Mouse (Mus musculus) hindbrain, embryonic 13.5 days (tissue): ENCODE measurements around the gene Slc4a4. TPM values are rescaled to one million over a fixed set of nuclear protein-coding genes. Genes with fewer than 3 reads are reported as not detected.

Experiments used
- ATAC-seq: fragments of 200-750 bp; cut with Nextera tagmentation; 2 replicates; pipeline ENCODE4 v1.8.0; 2017; ENCODE audit warnings: moderate TSS enrichment; ENCODE audit not compliant: low FRiP score
- H3K27ac ChIP-seq: fragments of 300-500 bp; sonication (generic); 2 replicates; pipeline ENCODE4 v1.5.1; 2015; ENCODE audit warnings: inconsistent platforms, mild to moderate bottlenecking, moderate library complexity
- H3K27me3 ChIP-seq: fragments of 300-500 bp; sonication (generic); 2 replicates; pipeline ENCODE4 v1.6.1; 2015; ENCODE audit warnings: mild to moderate bottlenecking, inconsistent platforms
- H3K36me3 ChIP-seq: fragments of 300-500 bp; sonication (generic); 2 replicates; pipeline ENCODE4 v1.6.1; 2015; ENCODE audit warnings: mild to moderate bottlenecking, inconsistent platforms
- H3K4me1 ChIP-seq: fragments of 300-500 bp; sonication (generic); replicated peaks from 2 replicates; pipeline ENCODE4 v1.6.1; 2015; ENCODE audit warnings: inconsistent platforms
- H3K4me2 ChIP-seq: fragments of 300-500 bp; sonication (generic); 2 replicates; pipeline ENCODE4 v1.6.1; 2015; ENCODE audit warnings: inconsistent platforms, mild to moderate bottlenecking, moderate library complexity
- H3K4me3 ChIP-seq: fragments of 300-500 bp; sonication (generic); 2 replicates; pipeline ENCODE4 v1.5.1; 2015; ENCODE audit warnings: mild to moderate bottlenecking, inconsistent platforms
- H3K9ac ChIP-seq: fragments of 300-500 bp; sonication (generic); 2 replicates; pipeline ENCODE4 v1.6.1; 2015; ENCODE audit warnings: mild to moderate bottlenecking, inconsistent platforms
- H3K9me3 ChIP-seq: fragments of 300-500 bp; sonication (generic); 2 replicates; pipeline ENCODE4 v1.6.1; 2016; ENCODE audit warnings: inconsistent platforms
- WGBS: fragments of 180-500 bp; shearing (Covaris S2); methylation state at CpG from one replicate; pipeline ENCODE4 v1.1.7; 2015; 5-methylcytosine and 5-hydroxymethylcytosine counted together
- polyA plus RNA-seq: library from polyadenylated mRNA; unstranded; fragments of >200 nt; fragmentation: Nextera tagmentation; extraction: Ambion mirVana; gene quantifications from 2 replicates; pipeline ENCODE4 v1.2.1, GENCODE M21; 2015

Gene Slc4a4
- polyA plus RNA-seq, 1 experiment from 2014 or later: 3.3 TPM

DNA sequence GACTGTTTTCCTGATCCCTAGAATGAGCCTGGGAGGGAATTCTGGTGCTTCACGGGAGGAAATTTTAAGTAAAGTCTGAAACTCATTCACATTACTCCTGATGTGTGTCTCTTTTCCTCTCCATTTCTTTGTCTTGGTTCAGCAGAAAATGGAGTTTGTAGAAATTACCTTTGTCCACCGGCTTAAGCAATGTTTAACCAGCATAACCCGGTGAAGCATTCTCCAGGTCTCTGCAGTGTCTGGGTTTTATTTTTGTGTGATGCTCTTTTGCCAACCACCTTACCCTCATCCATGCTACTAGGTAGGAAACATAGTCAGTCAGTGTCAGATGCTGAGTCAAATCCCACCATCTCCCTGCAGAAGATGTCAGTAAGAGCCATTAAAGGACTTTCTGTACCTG lies 183.4 kb downstream of the Slc4a4 start:
- H3K9ac ChIP-seq: no peak overlapping the region
- WGBS: 92% methylated on average over 3 of the region's 3 CpGs
- no peaks in the 10 kb centered on the region for H3K4me1 ChIP-seq
- no peak overlapping the region for H3K4me3 ChIP-seq
- H3K4me2 ChIP-seq: no peak overlapping the region
- no peaks in the 10 kb centered on the region for H3K27me3 ChIP-seq
- H3K27ac ChIP-seq: no peak overlapping the region
- H3K9me3 ChIP-seq: no peaks in the 10 kb centered on the region
- no peaks in the 10 kb centered on the region for H3K36me3 ChIP-seq
- no peak for ATAC-seq

DNA sequence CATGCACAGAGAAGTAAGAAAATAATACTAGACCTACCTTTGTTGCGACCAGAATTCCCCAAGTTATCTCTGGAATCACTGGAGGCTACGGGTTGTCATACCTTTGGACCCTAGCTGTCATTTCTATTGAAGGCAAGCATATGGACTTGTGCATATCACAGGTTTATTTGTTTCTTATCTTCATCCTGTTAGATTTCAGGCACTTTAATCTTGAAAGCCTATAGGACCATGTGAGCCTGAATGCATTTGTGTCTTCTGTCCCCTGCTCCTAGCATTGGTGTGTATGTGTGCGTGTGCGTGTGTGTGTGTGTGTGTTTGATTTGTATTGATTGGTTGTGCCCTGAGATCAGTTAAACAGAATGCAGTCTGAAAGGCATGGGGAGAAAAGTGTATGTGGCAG lies 185.3 kb downstream of the Slc4a4 start:
- WGBS: 98% methylated on average over 4 of the region's 4 CpGs
- no peaks in the 10 kb centered on the region for H3K9me3 ChIP-seq

DNA sequence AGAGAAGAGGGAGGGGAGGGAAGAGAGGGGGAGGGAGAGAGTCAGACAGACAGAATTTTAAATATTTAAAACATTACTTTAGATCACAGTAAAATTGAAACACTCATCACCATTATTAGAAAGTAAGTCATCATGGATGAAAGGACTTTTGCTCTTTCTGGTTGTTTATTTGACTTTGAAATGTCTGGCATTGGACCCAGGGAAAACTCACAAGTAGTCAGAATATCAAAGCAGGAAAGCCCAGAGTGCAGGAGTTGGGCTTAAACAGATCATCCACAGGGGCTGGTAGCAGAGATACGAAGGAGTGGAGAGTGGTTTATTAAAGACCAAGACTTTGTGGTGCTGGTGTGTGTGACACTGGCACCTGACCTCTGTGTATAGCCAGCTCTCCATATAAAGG lies 191.1 kb downstream of the Slc4a4 start:
- no peaks in the 10 kb centered on the region for H3K4me1 ChIP-seq
- H3K27me3 ChIP-seq: no peaks in the 10 kb centered on the region
- H3K9me3 ChIP-seq: no peaks in the 10 kb centered on the region
- WGBS: 71% methylated on average over 1 of the region's 1 CpGs
- no peak for ATAC-seq
- no peak overlapping the region for H3K4me2 ChIP-seq
- H3K4me3 ChIP-seq: no peak overlapping the region
- no peaks in the 10 kb centered on the region for H3K36me3 ChIP-seq
- H3K27ac ChIP-seq: no peak overlapping the region
- no peak overlapping the region for H3K9ac ChIP-seq

More for the DNA sequence above, 185.3 kb downstream of the Slc4a4 start:
- Histone ChIP-seq H3K27me3 (no peaks in the 10 kb centered on the region), H3K4me1 (no peaks in the 10 kb centered on the region), H3K4me2 (no peak overlapping the region), H3K36me3 (no peaks in the 10 kb centered on the region), H3K4me3 (no peak overlapping the region), H3K27ac (no peak overlapping the region), H3K9ac (no peak overlapping the region)
- no peak for ATAC-seq

DNA sequence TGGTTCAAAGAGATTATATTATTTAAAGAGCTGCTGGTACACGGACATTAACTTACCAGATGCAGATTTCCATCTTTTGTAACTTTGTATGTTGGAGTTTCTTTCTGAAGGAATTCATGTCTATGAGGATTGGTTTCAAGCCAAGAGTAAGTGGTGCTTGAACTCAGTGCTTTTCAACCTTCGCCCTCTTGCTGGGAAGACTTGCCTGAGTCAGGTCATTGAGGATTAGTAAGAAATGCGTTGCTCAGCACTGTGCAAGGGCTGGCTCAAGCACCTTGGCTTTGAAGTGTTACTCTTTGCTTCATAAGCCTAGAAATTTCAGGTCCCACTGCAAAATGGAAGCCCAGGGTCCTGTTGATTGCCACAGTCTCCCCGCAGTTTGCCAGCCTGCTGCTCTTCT lies 196.9 kb downstream of the Slc4a4 start:
- Histone ChIP-seq H3K27me3 (no peaks in the 10 kb centered on the region), H3K4me2 (no peak overlapping the region)

DNA sequence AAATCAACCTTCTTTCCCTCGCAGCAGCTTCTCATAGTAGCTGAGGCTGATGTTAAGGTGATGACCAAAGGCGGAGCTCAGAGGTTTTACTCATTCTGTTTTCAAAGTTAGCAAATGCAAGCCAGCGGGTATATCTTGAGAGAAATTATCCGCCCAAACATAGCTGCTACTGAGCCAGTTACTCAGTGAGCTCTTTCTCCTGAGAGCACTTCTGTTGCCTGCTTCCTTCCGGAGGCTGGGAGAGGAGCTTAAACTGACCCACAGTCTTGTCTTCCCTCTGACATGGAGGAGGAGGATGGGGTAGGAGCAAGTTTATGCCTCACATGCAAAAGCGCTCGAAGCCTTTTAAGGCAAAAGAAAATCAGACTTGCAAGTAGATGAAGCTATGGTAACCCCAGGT lies 201.3 kb downstream of the Slc4a4 start:
- H3K27ac ChIP-seq: no peak overlapping the region
- no peaks in the 10 kb centered on the region for H3K36me3 ChIP-seq
- 92% methylated on average over 7 of the region's 7 CpGs for WGBS
- H3K4me1 ChIP-seq: no peaks in the 10 kb centered on the region
- no peaks in the 10 kb centered on the region for H3K27me3 ChIP-seq
- no peak overlapping the region for H3K4me2 ChIP-seq
- H3K9ac ChIP-seq: no peak overlapping the region
- H3K9me3 ChIP-seq: no peaks in the 10 kb centered on the region
- ATAC-seq: no peak
- no peak overlapping the region for H3K4me3 ChIP-seq

More for the DNA sequence above, 196.9 kb downstream of the Slc4a4 start:
- Histone ChIP-seq H3K9me3 (no peaks in the 10 kb centered on the region), H3K27ac (no peak overlapping the region), H3K4me3 (no peak overlapping the region), H3K36me3 (no peaks in the 10 kb centered on the region), H3K9ac (no peak overlapping the region), H3K4me1 (no peaks in the 10 kb centered on the region)
- ATAC-seq: no peak
- WGBS: 94% methylated on average over 4 of the region's 4 CpGs

DNA sequence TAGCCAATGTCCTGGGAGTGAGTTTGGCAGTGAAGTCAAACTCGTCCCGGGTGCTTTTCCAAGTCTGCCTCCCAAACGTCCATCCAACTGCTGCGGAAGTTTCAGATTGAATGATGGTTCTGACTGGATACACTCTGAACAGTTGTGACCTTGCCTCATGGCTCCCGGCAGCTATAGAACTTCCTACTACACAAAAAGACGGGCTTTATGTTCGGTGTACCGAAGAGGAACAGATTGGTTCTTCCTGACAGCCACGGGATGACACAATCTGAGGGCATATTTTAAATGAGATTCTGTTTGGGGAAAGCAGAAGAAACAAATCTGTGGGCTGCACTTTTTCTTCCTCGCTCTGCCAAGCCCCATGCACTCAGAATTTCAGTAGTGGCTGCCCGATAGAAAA lies 201.8 kb downstream of the Slc4a4 start:
- no peak for ATAC-seq
- WGBS: 62% methylated on average over 11 of the region's 11 CpGs

DNA sequence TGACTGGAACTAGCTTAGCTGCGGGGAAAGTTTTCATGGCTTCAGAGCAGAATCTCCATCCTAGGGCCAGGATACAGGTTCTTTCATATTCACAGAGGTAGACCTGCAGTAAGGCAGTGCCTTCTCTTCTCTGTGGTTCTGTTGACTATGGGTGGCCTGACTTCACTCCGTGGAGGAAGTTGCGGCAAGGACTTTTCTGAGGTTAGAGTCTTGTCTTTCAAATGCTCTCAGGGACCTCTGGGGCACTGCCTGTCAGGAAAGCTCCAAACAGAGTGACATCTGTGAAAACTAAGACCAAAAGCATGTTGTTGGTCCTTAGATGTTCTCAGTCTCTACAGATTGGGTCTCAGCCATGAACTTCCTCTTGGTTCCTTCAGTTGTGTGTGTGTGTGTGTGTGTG lies 203.5 kb downstream of the Slc4a4 start:
- Histone ChIP-seq H3K9ac (no peak overlapping the region), H3K4me2 (no peak overlapping the region), H3K36me3 (no peaks in the 10 kb centered on the region), H3K4me3 (no peak overlapping the region), H3K27ac (no peak overlapping the region), H3K4me1 (no peaks in the 10 kb centered on the region), H3K9me3 (no peaks in the 10 kb centered on the region), H3K27me3 (no peaks in the 10 kb centered on the region)
- ATAC-seq: no peak
- 87% methylated on average over 3 of the region's 3 CpGs for WGBS

More for the DNA sequence above, 201.8 kb downstream of the Slc4a4 start:
- Histone ChIP-seq H3K9me3 (no peaks in the 10 kb centered on the region), H3K27me3 (no peaks in the 10 kb centered on the region), H3K4me3 (no peak overlapping the region), H3K36me3 (no peaks in the 10 kb centered on the region), H3K4me1 (no peaks in the 10 kb centered on the region), H3K27ac (no peak overlapping the region), H3K9ac (no peak overlapping the region), H3K4me2 (no peak overlapping the region)

DNA sequence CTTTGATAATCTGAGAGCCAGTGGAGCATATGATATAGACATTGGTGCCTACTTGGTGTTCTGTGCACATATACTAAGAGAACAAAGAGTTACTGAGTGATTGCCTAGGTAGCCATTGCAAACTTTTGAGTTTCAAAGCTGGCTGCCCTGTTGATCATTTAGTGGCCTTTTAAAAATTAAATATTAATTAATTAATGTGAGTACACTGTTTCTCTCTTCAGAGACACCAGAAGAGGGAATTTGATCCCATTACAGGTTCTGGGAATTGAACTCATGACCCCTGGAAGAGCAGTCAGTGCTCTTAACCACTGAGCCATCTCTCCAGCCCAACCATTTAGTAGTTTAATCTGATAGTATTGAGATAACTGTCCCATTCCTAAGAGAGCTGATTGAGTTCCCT lies 209.8 kb downstream of the Slc4a4 start:
- Histone ChIP-seq H3K4me1 (no peaks in the 10 kb centered on the region), H3K27me3 (no peaks in the 10 kb centered on the region), H3K4me3 (no peak overlapping the region), H3K36me3 (no peaks in the 10 kb centered on the region), H3K27ac (no peak overlapping the region), H3K9me3 (no peaks in the 10 kb centered on the region), H3K9ac (no peak overlapping the region), H3K4me2 (no peak overlapping the region)
- ATAC-seq: no peak

DNA sequence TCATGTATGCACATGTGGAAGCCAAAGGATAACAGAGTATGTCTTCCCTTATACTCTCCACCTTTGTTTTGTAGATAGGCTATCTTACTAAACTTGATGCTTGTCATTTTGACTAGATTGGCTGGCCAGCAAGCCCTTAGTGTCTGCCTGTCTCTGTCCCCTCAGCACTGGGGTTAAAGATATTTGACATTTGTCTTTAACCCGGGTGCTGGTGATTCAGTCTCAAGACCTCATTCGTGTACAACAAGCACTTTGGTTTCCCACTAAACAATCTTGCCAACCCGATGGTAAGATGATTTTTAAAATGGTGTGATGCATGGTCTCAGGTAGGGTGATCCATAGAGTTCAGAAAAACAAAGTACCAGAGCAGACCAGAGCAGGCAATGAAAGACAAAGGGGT lies 210.7 kb downstream of the Slc4a4 start:
- 90% methylated on average over 3 of the region's 3 CpGs for WGBS
- H3K4me3 ChIP-seq: no peak overlapping the region
- no peaks in the 10 kb centered on the region for H3K9me3 ChIP-seq
- no peaks in the 10 kb centered on the region for H3K36me3 ChIP-seq
- no peaks in the 10 kb centered on the region for H3K4me1 ChIP-seq
- H3K27ac ChIP-seq: no peak overlapping the region
- no peak for ATAC-seq
- H3K27me3 ChIP-seq: no peaks in the 10 kb centered on the region
- H3K9ac ChIP-seq: no peak overlapping the region
- no peak overlapping the region for H3K4me2 ChIP-seq

DNA sequence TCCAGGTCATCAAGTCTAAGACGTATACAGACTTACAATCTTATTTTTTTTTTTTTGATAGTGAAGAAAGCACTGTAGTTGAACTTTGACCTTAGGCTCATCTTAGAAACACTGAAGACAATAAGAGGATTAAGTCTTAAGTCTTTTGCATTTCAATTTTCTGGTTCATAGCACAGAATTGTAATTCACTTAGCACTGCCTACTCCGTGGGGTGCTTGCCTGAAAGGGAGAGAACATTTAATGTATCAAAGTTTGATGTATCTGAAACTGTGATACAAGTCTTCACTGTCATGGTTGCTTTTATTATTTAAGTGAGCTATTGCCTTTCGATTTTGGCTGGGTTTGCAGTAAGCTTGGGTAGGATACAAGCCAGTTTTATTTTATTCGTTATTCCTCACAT lies 211.5 kb downstream of the Slc4a4 start:
- Histone ChIP-seq H3K27me3 (no peaks in the 10 kb centered on the region), H3K9me3 (no peaks in the 10 kb centered on the region), H3K9ac (no peak overlapping the region), H3K4me1 (no peaks in the 10 kb centered on the region), H3K27ac (no peak overlapping the region), H3K4me3 (no peak overlapping the region), H3K4me2 (no peak overlapping the region), H3K36me3 (no peaks in the 10 kb centered on the region)
- ATAC-seq: no peak
- WGBS: 59% methylated on average over 4 of the region's 4 CpGs

DNA sequence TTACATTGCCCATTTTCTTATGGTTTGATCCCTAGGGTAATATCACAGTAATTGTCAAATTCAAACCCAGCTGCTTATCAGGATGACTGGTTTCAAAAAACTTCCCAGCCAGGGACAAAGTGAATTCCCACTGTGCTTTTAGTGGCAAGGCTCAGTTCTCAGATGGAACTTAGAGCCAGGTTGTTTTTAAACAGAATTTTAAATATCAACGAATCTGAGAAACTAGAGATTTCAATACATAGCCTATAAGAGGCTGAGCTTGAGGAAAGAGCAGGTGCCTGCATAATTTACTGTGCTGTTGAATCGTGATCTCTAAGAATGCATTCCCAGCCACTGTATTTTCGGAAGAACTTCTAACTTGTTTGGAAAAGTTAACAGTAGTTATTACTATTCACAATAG lies 213.3 kb downstream of the Slc4a4 start:
- no peak overlapping the region for H3K9ac ChIP-seq
- WGBS: 85% methylated on average over 3 of the region's 3 CpGs

DNA sequence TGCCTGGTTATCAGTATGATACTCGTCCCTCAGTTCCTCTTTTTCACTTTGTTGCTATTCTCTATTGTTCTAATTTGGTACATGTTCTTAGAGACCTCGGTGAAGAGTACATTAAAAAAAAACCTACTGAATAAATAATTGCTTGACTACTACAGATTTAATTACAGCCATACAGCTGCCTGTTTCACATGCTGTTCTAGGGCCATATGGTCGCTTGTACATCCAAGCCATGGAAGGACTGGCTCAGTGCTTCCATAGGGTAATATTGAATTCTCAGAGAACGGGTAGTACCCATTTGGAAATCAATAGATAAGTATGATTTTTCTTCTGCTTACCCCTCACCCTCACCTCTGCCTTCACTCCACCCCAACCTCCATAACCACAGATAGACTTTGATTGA lies 215.9 kb downstream of the Slc4a4 start:
- no peak overlapping the region for H3K4me2 ChIP-seq
- no peaks in the 10 kb centered on the region for H3K36me3 ChIP-seq
- ATAC-seq: no peak
- no peaks in the 10 kb centered on the region for H3K27me3 ChIP-seq
- H3K27ac ChIP-seq: no peak overlapping the region
- WGBS: 74% methylated on average over 4 of the region's 4 CpGs
- H3K9me3 ChIP-seq: no peaks in the 10 kb centered on the region
- no peak overlapping the region for H3K9ac ChIP-seq
- no peaks in the 10 kb centered on the region for H3K4me1 ChIP-seq
- no peak overlapping the region for H3K4me3 ChIP-seq

More for the DNA sequence above, 213.3 kb downstream of the Slc4a4 start:
- H3K27ac ChIP-seq: no peak overlapping the region
- no peak overlapping the region for H3K4me3 ChIP-seq
- H3K36me3 ChIP-seq: no peaks in the 10 kb centered on the region
- H3K4me2 ChIP-seq: no peak overlapping the region
- no peak for ATAC-seq
- no peaks in the 10 kb centered on the region for H3K27me3 ChIP-seq
- H3K4me1 ChIP-seq: no peaks in the 10 kb centered on the region
- H3K9me3 ChIP-seq: no peaks in the 10 kb centered on the region

DNA sequence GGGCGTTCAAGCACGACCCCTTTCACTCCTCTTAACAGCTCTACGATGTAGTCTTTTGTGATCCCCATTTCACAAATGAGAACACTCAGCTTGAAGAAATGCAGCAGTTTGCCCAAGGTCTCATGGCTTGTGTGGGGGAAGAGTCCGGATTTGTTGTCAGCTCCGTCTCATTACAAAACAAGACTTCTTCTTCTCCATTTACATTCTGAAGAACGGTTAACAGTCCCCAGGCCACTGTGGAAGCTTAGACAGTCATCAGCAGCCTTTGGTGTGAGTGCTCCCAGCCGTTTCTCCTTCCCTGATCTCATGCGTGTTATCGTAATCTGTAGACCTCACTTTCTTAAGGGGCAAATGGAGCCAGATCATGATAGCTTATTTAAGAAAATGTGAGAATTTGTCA lies 218.7 kb downstream of the Slc4a4 start:
- Histone ChIP-seq H3K4me1 (no peaks in the 10 kb centered on the region), H3K27me3 (no peaks in the 10 kb centered on the region), H3K27ac (no peak overlapping the region), H3K9me3 (no peaks in the 10 kb centered on the region), H3K4me3 (no peak overlapping the region), H3K9ac (no peak overlapping the region), H3K36me3 (no peaks in the 10 kb centered on the region), H3K4me2 (no peak overlapping the region)
- 60% methylated on average over 9 of the region's 9 CpGs for WGBS
- no peak for ATAC-seq

DNA sequence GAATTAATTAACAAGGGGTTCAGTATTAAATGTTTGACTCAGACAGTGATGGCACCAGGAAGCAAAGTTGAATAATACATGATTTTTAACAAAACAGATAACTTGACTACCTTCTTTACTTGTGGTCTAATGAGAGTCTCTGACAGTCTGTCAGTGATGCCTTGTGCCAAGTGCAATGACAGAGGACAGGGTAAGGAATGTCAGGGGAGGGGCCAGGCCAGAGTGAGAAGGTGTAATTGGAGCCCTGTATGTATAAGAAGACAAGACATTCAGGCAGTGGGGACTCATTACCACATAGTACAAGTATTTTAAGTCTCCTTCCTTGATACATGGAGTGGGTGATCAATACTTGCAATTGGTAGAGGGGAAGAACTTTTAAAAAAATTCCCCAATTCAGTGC lies 219.6 kb downstream of the Slc4a4 start:
- Histone ChIP-seq H3K4me1 (no peaks in the 10 kb centered on the region), H3K9me3 (no peaks in the 10 kb centered on the region), H3K27ac (no peak overlapping the region), H3K27me3 (no peaks in the 10 kb centered on the region), H3K9ac (no peak overlapping the region), H3K36me3 (no peaks in the 10 kb centered on the region), H3K4me3 (no peak overlapping the region), H3K4me2 (no peak overlapping the region)
- no peak for ATAC-seq
